Mouse (Mus musculus) erythroblast, embryonic 14.5 days (primary cell): Measurements from ENCODE around the gene Arhgap4.

Experiments used
- GATA1 ChIP-seq: IDR thresholded peaks from 2 replicates; pipeline ENCODE4 v1.6.1; 2012; ENCODE audit warnings: low read length, inconsistent platforms, mixed read lengths
- TAL1 ChIP-seq: IDR thresholded peaks from 3 replicates; pipeline ENCODE4 v1.6.1; 2012; ENCODE audit warnings: low read length, inconsistent platforms, mixed read lengths

GRCm38 (mm10) chrX:73911156-73911555 is 10.5 kb downstream of the Arhgap4 start:
- TF ChIP-seq GATA1 (no peak), TAL1 (no peak)
